In the genomic region with DNA sequence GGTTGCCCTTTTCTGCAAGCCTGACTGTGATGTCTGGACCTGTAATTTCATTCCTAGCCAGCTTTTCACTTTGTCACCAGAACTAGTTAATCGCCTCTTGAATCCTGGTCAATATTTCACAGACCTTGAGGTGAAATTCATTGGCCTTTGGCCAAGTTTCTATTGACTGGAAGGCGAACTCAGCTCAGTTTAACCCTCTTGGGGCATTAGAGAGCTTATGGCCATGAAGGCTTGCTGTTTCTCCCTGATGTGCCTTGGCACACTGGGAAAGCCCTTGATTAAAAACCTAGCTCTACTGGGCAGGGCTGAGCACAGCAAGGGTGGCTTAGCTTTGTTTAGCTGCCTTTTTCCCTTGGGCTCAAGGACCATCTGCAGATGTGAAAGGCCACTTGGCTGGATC, we compare ENCODE assay signal across 19 mouse cellular contexts.
DNase-seq lines count a peak whose midpoint lies in the region; ATAC-seq and TF ChIP-seq lines count a peak whose summit lies in the region.
"Had no signal": no experiment of that assay in that cellular context is flagged by ENCODE, and none has a peak within 500 bp of the region (broad histone marks: within the 10 kb centered on the region; RNA-seq: fewer than 3 reads in every experiment).

No protein-coding gene starts in this region.

- no peak for TF ChIP-seq POLR2A in kidney, adult 2 months (IDR thresholded peaks at IDR 0.05; ENCODE audit: low read depth, low read length)

- H3K9me3 ChIP-seq in lung, embryonic 14.5 days (ENCODE audit: low read depth, low read length) = no peaks in the 10 kb centered on the region
- H3K9me3 ChIP-seq: embryonic facial prominence, embryonic 12.5 days; midbrain, embryonic 12.5 days had no signal

- H3K27me3 ChIP-seq in lung, embryonic 14.5 days (ENCODE audit: insufficient read depth, low read length) = no peaks in the 10 kb centered on the region
- H3K27me3 ChIP-seq in kidney, adult 2 months (replicated peaks; ENCODE audit: control insufficient read depth, insufficient read depth, low read length) = no peaks in the 10 kb centered on the region
- H3K27me3 ChIP-seq: CH12.LX; embryonic facial prominence, embryonic 12.5 days; midbrain, embryonic 12.5 days had no signal

- 62% methylated on average over 2 of the region's 2 CpGs for WGBS in lung, embryonic 14.5 days
- 27% methylated on average over 2 of the region's 2 CpGs for WGBS in kidney, adult 2 months

- no peak overlapping the region for H3K4me2 ChIP-seq in lung, embryonic 14.5 days
- H3K4me2 ChIP-seq: embryonic facial prominence, embryonic 12.5 days; midbrain, embryonic 12.5 days had no signal

- H3K4me3 ChIP-seq in lung, embryonic 14.5 days (ENCODE audit: low read depth, low read length) = no peak overlapping the region
- no peak overlapping the region for H3K4me3 ChIP-seq in kidney, adult 2 months (ENCODE audit: insufficient read depth, low read depth, low read length)
- H3K4me3 ChIP-seq: embryonic facial prominence, embryonic 12.5 days; layer of hippocampus, adult 2 months; midbrain, embryonic 12.5 days had no signal

- no peak for TF ChIP-seq CTCF in lung, embryonic 14.5 days (IDR thresholded peaks at IDR 0.05; ENCODE audit: low read depth)
- no peak for TF ChIP-seq CTCF in kidney, adult 2 months (conservative IDR thresholded peaks at IDR 0.05; ENCODE audit: insufficient read depth, insufficient read length, low read depth, low read length)

- no peak overlapping the region for H3K9ac ChIP-seq in lung, embryonic 14.5 days
- H3K9ac ChIP-seq: embryonic facial prominence, embryonic 12.5 days; forebrain, postnatal 0 days; liver, postnatal 0 days; midbrain, embryonic 12.5 days had no signal

- ATAC-seq in lung, embryonic 14.5 days (ENCODE audit: insufficient read depth) = no peak
- ATAC-seq: forebrain, postnatal 0 days; liver, postnatal 0 days had no signal

- H3K4me1 ChIP-seq in lung, embryonic 14.5 days (ENCODE audit: insufficient read depth) = no peaks in the 10 kb centered on the region
- H3K4me1 ChIP-seq in kidney, adult 2 months (ENCODE audit: control insufficient read depth, insufficient read depth, low read length) = no peaks in the 10 kb centered on the region
- H3K4me1 ChIP-seq: embryonic facial prominence, embryonic 12.5 days; midbrain, embryonic 12.5 days had no signal

- H3K27ac ChIP-seq in lung, embryonic 14.5 days (ENCODE audit: low read depth) = no peak overlapping the region
- H3K27ac ChIP-seq in kidney, adult 2 months (ENCODE audit: insufficient read depth, low read depth, low read length) = no peak overlapping the region
- H3K27ac ChIP-seq: embryonic facial prominence, embryonic 12.5 days; layer of hippocampus, adult 2 months; midbrain, embryonic 12.5 days had no signal

- peak; percentile 6 to 8 for DNase-seq in cerebellum, postnatal 10 days
- DNase-seq in cerebellum, adult 9-10 months = no peak
- peak; percentile 5 for DNase-seq in lung, embryonic 14.5 days
- DNase-seq in lung, adult 18-20 months = no peak
- peak; percentile 85 for DNase-seq in kidney, adult 2 months
- DNase-seq in kidney, postnatal 25 days = peak; percentile 40 to 43
- DNase-seq in B cell, adult 2 months = no peak
- DNase-seq in testis, postnatal 14 days (ENCODE audit: low spot score) = no peak
- DNase-seq: adrenal gland, adult 8-10 months; cerebellum, adult 2 months; forebrain, postnatal 0 days; liver; liver, postnatal 0 days; lung, postnatal 36 days; thymus, postnatal 36 days had no signal

- H3K36me3 ChIP-seq in lung, embryonic 14.5 days (ENCODE audit: insufficient read depth) = no peaks in the 10 kb centered on the region
- H3K36me3 ChIP-seq in kidney, adult 2 months (ENCODE audit: control insufficient read depth, insufficient read depth, low read length) = no peaks in the 10 kb centered on the region
- H3K36me3 ChIP-seq: embryonic facial prominence, embryonic 12.5 days; midbrain, embryonic 12.5 days had no signal

Comparison
In these comparisons a context has a peak if more than half of its experiments do, and no peak if none do; other contexts are left out.
1. DNase-seq: peak in cerebellum, postnatal 10 days (2 of 2), lung, embryonic 14.5 days (single experiment), kidney, adult 2 months (single experiment) and kidney, postnatal 25 days (2 of 2); none in cerebellum, adult 9-10 months (single experiment), lung, adult 18-20 months (0 of 2), B cell, adult 2 months (0 of 2) and testis, postnatal 14 days (single experiment).